Mouse (Mus musculus) embryonic facial prominence, embryonic 12.5 days (tissue): ENCODE measurements around the gene Lrfn1. TPM values are rescaled to one million over a fixed set of nuclear protein-coding genes. Genes with fewer than 3 reads are reported as not detected.

Experiments
- polyA plus RNA-seq: library from polyadenylated mRNA; unstranded; fragments of >200 nt; fragmentation: Nextera tagmentation; extraction: Ambion mirVana; gene quantifications from 2 replicates; pipeline ENCODE4 v1.2.1, GENCODE M21; 2016

The Lrfn1 gene
- polyA plus RNA-seq, 1 experiment from 2014 or later: 10.7 TPM

Other genes with a start within 250 kb of the Lrfn1 start
- 10.3 and 18.2 TPM in 2 replicates for gene Eid2, start 184.1 kb upstream of the Lrfn1 start, polyA plus RNA-seq
- gene Eid2b, start 174.2 kb upstream of the Lrfn1 start, polyA plus RNA-seq: 19.2 and 19.5 TPM in 2 replicates
- gene Selenov, start 160.8 kb upstream of the Lrfn1 start, polyA plus RNA-seq: not detected in 2 replicates
- 3.5 and 3.7 TPM in 2 replicates for gene Dll3, start 149.7 kb upstream of the Lrfn1 start, polyA plus RNA-seq
- 162 and 170 TPM in 2 replicates for gene Timm50, start 139.9 kb upstream of the Lrfn1 start, polyA plus RNA-seq
- gene Supt5, start 113.2 kb upstream of the Lrfn1 start, polyA plus RNA-seq: 106 TPM in 2 replicates
- 836 and 855 TPM in 2 replicates for gene Rps16, start 101.3 kb upstream of the Lrfn1 start, polyA plus RNA-seq
- 114 and 121 TPM in 2 replicates for gene Plekhg2, start 79.4 kb upstream of the Lrfn1 start, polyA plus RNA-seq
- 7.8 and 8.6 TPM in 2 replicates for gene Zfp36, start 71.7 kb upstream of the Lrfn1 start, polyA plus RNA-seq
- 51.1 and 52.0 TPM in 2 replicates for gene Med29, start 59.3 kb upstream of the Lrfn1 start, polyA plus RNA-seq
- 82.2 and 85.5 TPM in 2 replicates for gene Paf1, start 59.0 kb upstream of the Lrfn1 start, polyA plus RNA-seq
- gene Gmfg, start 14.5 kb upstream of the Lrfn1 start, polyA plus RNA-seq: 7.5 and 8.3 TPM in 2 replicates
- gene Ifnl2, start 58.5 kb downstream of the Lrfn1 start, polyA plus RNA-seq: not detected in 2 replicates
- gene Ifnl3, start 70.9 kb downstream of the Lrfn1 start, polyA plus RNA-seq: not detected in 2 replicates
- gene Sycn, start 88.9 kb downstream of the Lrfn1 start, polyA plus RNA-seq: not detected in 2 replicates
- not detected in 2 replicates for gene Nccrp1, start 95.3 kb downstream of the Lrfn1 start, polyA plus RNA-seq
- gene Samd4b, start 146.2 kb downstream of the Lrfn1 start, polyA plus RNA-seq: 36.6 and 36.8 TPM in 2 replicates
- gene Pak4, start 146.2 kb downstream of the Lrfn1 start, polyA plus RNA-seq: 43.4 and 44.1 TPM in 2 replicates
- 0.18 TPM in 1 of 2 replicates, not detected in the other for gene Acp7, start 179.4 kb downstream of the Lrfn1 start, polyA plus RNA-seq
- gene Fbxo27, start 240.9 kb downstream of the Lrfn1 start, polyA plus RNA-seq: 8.6 and 11.9 TPM in 2 replicates